Mouse (Mus musculus) retina, postnatal 1 day (tissue): Measurements from ENCODE around the gene 6030468B19Rik.

Experiments
- DNase-seq: peaks from one replicate; pipeline ENCODE4 v3.0.0-alpha.2; 2012

6030468B19Rik gene

GRCm38 (mm10) chr11:117797511-117798159, at the start of gene 6030468B19Rik:
6030468B19Rik (plus strand) TSS chr11:117797660.
- no peak for DNase-seq

- no peak for DNase-seq
Observed at GRCm38 (mm10) chr11:117748628-117749027, 48.8 kb upstream of the 6030468B19Rik start.

GRCm38 (mm10) chr11:117749414-117749813, 48.0 kb upstream of the 6030468B19Rik start:
- DNase-seq = no peak

GRCm38 (mm10) chr11:117751544-117751943, 45.9 kb upstream of the 6030468B19Rik start:
- no peak for DNase-seq

GRCm38 (mm10) chr11:117755891-117756290, 41.6 kb upstream of the 6030468B19Rik start:
- no peak for DNase-seq

- DNase-seq = no peak
Observed at GRCm38 (mm10) chr11:117759267-117759666, 38.2 kb upstream of the 6030468B19Rik start.

GRCm38 (mm10) chr11:117760374-117761119, 36.9 kb upstream of the 6030468B19Rik start:
- DNase-seq = no peak

- no peak for DNase-seq
Observed at GRCm38 (mm10) chr11:117761801-117762200, 35.7 kb upstream of the 6030468B19Rik start.

- no peak for DNase-seq
Observed at GRCm38 (mm10) chr11:117762246-117762645, 35.2 kb upstream of the 6030468B19Rik start.

- DNase-seq = no peak
Observed at GRCm38 (mm10) chr11:117764319-117764718, 33.1 kb upstream of the 6030468B19Rik start.

- no peak for DNase-seq
Observed at GRCm38 (mm10) chr11:117765361-117765760, 32.1 kb upstream of the 6030468B19Rik start.

- DNase-seq = no peak
Observed at GRCm38 (mm10) chr11:117766275-117766674, 31.2 kb upstream of the 6030468B19Rik start.

- DNase-seq = no peak
Observed at GRCm38 (mm10) chr11:117768725-117769682, 28.5 kb upstream of the 6030468B19Rik start.

- peak; percentile 7 for DNase-seq
Observed at GRCm38 (mm10) chr11:117769683-117770047, 27.8 kb upstream of the 6030468B19Rik start.

GRCm38 (mm10) chr11:117770407-117770806, 27.1 kb upstream of the 6030468B19Rik start:
- DNase-seq = no peak

GRCm38 (mm10) chr11:117772352-117772751, 25.1 kb upstream of the 6030468B19Rik start:
- no peak for DNase-seq

GRCm38 (mm10) chr11:117774925-117775324, 22.5 kb upstream of the 6030468B19Rik start:
- DNase-seq = no peak

GRCm38 (mm10) chr11:117775540-117775939, 21.9 kb upstream of the 6030468B19Rik start:
- no peak for DNase-seq

- no peak for DNase-seq
Observed at GRCm38 (mm10) chr11:117776085-117776792, 21.2 kb upstream of the 6030468B19Rik start.

GRCm38 (mm10) chr11:117777111-117777510, 20.3 kb upstream of the 6030468B19Rik start:
- DNase-seq = no peak

GRCm38 (mm10) chr11:117778031-117778430, 19.4 kb upstream of the 6030468B19Rik start:
- DNase-seq = no peak

- DNase-seq = no peak
Observed at GRCm38 (mm10) chr11:117778851-117779433, 18.5 kb upstream of the 6030468B19Rik start.
